Mouse (Mus musculus): ENCODE data around the gene Hormad2.

Gene Hormad2

GRCm38 (mm10) chr11:4336693-4337283 lies 104.1 kb downstream of the Hormad2 start:
- DNase-seq, result no peak

DNA sequence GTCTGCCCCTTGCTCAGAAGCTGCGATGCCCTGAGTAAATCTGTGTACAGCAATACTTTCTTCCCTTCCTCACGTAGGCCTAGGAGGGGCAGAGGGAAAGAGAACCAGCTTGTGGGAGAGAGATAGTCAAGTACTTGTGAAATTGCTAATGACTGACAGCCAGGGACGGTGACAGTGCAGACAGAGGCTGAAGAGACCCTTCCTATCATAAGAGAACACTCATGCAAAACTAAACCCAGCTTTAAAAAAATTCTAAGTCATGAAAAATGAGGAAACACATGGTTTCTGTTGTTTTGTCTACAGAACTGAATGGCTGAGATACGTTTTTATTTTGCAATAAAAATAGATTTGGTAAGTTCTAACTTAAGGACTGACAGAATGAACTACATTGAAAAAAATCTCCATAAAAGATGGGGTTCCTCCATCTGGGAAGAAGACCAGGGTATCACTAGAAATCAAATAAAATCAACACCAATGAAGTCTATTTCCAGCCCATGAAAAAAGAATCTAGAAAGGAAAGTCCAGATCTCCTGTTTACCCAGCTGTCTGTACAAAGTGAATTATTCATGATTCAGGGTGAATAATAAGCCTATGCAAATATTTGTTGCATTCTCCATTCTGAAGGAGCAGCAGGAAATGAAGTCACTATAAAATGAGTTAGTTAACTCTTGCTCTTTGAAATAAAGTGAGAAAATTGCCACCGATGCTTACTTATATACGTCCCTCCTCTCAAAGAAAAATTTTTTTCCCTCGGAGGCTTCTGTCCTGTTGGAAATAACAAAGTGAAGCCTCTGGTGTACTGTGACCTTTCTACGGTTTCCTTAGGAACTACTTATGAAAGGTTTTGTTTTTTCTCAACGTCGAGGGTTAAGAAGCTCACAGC lies 104.9 kb downstream of the Hormad2 start:
- DNase-seq, result no peak

DNA sequence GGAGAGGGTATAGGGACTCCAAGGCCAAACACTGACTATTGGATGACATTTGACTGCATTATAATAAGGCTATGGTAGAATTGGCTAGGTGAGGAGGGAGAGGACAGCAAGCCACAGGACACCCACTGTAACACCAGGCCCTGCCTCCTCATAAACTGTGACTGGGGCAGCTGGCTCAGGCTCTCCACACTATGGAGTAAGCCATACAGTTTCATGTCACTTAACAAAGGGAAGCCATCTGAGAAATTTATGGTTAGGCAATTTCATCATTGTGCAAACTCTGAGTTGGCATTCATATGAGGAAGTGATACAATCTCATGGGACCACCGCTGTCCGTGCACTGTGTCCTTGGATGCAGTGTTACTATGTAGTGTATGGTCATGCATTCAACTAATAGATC lies 107.9 kb downstream of the Hormad2 start:
- no peak for DNase-seq

GRCm38 (mm10) chr11:4328188-4328587 lies 112.7 kb downstream of the Hormad2 start:
- DNase-seq, result no peak

- peak; percentile 83 for DNase-seq
These were observed 117.4 kb downstream of the Hormad2 start for GRCm38 (mm10) chr11:4323481-4323880.

DNA sequence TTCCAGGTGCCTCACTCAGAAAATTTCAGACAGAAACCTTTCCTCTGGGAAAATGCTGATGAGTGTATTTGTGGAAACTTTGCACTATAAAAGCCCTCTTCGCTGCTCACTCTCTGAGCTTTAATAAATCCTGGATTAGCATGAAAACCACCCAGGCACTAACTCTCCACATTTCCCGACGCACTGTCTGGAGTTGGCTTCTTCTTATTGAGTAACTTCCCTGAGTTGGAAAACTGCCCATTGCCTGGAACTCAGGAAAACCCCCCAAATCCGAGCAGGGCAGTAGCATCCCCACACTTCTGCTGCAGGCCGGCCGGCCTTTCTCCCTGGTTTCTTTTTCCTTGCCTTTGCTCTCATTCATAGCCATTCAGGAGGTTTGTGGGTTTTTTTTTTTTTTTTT lies 118.0 kb downstream of the Hormad2 start:
- no peak for DNase-seq

- DNase-seq, result no peak
These were observed 120.0 kb downstream of the Hormad2 start for GRCm38 (mm10) chr11:4320876-4321275.

DNA sequence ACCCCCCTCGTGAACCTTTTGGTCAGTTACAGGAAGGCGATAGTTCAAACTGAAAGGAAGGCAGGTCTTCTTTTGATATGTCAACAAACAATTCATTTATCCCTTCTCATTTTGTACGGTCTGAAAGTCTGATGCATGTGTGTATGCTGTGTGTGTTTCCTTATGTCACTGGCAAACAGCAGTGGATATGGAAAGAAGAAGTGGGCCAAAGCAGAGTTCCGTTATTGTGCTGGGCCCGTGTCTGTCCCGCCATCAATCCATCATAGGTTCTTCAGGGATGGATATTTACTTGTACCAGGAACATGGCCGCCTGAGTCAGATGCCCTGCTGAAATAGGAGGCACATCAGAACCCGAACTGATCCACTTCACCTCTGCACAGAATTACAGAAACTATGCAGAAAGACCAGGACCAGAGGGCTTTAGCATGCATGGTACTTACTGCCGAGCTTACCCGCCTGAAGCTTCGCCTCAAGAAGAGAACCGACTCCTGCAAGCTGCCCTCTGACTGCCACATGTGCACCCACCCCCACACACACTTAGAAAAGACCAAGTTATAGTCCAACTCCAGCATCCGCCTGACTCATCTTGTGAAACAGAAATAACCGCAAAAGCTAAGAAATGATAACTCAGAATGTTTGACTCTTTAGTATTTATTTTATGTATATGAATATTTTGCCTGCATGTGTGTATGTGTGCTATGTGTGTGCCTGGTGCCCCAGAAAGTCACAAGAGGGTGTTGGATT lies 121.5 kb downstream of the Hormad2 start:
- no peak for DNase-seq

GRCm38 (mm10) chr11:4318011-4318410 lies 122.9 kb downstream of the Hormad2 start:
- DNase-seq, result no peak

DNA sequence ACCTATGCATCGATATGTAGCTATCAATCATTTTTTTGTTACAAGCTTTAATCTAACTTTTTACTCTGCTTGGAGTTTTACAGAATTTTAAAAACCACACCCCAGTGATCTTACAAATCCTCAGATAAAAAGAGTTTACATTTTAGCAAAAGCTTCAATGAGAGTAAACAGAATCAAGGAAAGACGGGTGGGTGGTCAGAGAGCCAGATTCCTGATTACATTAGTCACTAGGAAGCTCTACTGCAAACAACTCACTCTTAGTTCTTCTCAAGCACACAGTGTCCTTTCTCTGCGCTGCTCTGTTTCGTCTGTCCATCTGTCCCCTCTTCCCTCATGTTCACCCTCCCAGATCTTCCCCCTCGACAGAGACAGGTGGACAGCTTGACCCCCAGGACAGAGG lies 123.6 kb downstream of the Hormad2 start:
- DNase-seq, result no peak

GRCm38 (mm10) chr11:4312180-4312579 lies 128.7 kb downstream of the Hormad2 start:
- DNase-seq, result no peak

DNA sequence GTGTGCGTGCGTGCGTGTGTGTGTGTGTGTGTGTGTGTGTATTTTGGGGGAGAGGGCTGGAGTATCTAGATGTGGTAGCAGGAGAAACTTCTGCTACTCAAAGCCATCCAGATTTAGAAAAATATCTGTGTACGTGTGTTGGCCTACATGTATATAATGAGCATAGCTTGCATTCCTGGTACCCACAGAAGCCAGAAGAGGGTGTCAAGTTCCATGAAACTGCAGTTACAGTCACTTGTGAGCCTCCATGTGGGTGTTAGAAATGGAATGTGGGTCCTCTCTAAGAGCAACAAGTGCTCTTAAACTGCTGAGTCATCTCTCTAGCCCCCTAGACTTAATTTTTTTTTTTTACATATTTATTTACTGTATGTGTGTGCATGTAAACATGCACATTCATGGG lies 130.6 kb downstream of the Hormad2 start:
- DNase-seq, result no peak

DNA sequence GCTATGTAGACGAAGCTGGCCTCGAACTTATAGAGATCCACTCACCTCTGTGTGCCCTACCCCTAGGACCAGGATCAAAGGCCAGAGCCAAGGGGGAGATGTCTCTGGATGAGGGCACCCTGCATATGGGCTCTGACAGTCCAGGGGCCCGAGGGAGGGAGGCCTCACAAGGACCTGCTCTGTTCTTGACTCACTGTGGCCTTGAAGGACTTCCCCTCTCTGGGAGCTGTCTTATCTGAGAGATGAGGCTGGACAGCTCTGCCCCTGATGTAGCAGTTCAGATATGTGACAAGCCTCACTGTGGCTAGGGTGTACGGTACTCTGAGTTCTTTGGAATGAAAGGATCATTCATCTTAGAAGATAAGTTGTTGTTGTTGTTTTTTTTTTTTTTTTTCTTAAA lies 131.3 kb downstream of the Hormad2 start:
- no peak for DNase-seq

DNA sequence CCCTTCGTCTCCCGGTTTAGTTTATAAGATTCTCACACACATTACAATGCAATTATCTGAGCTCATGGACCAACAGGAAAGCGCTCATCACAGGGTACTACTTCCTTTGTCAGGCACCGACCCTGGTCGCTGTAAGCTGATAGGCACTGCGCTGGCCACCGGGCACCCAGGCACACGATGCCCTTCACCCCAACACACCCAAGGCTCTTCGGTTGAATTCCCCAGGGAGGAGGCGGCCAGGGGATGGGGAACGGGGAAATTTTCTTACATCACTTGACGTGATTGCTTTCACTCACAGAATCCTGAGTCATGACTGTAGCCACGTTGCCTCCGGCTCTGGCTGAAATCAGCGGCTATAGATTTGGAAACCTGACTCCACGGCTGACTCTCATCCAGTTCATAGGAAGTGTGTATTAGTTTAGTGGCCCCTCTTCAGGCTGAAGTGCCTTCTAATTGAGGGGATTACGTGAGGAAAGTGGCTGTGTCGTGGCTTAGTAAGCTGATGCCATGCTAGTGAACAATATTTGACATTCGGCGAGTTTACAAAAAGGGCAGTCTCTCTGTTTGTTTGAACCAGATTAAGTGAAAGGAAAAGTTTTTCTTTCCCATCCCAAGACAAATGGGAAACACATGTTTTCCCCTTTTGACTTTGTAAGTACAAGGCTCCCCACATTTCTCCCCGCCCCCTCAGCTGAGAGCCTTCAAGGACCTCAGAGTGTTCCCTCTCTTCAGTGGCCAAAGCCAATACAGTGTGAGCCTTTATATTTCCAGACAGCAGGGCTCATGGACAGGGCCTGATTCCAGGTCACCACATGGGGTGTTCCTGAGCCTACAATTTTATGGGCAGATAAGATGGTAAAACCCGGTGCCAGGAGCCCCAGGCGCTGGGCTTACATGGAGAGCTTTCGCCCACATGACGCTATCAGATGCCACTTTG lies 132.1 kb downstream of the Hormad2 start:
- peak; percentile 51 for DNase-seq

GRCm38 (mm10) chr11:4308060-4308513 lies 132.8 kb downstream of the Hormad2 start:
- DNase-seq, result no peak

DNA sequence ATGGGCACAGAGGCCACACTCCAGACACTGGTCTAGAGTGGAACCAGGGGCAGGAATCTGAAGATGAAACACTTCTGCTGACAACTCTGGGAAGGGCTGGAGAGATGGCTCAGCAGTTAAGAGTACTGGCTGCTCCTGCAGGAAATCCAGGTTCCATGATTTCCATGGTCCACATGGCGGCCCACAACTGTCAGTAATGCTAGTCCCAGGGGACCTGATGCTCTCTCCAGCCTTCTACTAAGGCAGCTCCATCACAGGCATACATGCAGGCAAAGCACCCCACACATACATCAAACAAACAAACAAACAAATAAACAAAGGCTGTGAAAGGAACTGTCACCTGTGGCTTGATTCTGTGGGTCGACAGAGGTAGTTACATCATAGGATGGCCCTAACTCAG lies 134.8 kb downstream of the Hormad2 start:
- no peak for DNase-seq

DNA sequence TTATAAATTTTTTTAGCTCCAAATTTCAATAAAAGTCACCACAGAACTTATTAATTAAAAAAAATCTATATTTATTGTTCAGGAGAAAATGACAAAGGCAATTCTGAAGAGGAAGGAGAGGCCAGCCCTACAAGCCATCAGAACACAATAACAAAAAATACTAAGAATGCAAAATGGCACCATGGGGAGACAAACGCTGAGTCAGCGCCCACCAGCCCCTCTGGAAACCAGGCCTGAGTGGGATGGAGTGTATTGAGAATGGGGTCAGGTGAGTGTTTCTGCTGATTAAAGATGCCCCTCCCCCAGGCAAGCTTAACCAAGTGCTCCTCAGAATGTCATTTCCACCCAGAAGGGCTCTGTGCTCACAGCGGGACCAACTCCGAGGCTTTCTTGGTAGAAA lies 135.8 kb downstream of the Hormad2 start:
- DNase-seq, result no peak

DNA sequence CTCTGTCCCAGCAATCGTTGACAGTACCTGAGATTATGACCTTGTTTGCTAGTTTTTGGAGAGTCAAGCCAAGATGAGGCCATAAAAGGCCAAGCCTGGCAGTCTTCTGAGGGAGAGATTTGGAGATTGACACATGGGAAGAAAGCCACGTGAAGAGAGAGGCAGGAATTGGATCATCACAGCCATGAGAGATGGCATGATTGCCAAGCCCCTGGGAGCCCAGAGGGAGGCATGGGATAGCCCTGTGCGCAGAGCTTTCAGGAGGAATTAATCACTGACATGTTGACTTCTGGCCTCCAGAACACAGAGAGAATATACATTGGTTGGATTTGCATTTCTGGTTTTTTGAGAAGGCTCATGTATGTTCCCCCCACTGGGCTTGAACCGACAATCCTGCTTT lies 136.7 kb downstream of the Hormad2 start:
- DNase-seq, result no peak

DNA sequence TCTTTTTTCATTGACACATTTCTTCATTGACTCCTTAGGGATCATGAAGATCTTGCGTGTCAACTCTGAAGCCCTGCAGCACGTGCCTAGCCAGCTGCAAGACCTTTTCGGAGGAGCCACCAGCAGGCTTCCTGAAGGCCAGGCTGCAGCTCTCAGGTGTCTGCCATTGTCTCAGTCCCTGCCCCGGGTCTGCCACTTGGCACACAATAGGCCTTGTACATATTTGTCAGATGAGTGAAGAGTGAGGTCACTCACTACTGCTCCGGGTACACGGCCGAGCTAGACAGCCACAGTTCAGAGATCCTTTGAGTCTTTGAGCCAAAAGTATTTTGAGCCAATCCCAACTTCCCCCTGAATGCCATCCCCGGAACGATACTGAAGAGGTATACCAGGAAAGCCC lies 137.9 kb downstream of the Hormad2 start:
- DNase-seq, result no peak

DNA sequence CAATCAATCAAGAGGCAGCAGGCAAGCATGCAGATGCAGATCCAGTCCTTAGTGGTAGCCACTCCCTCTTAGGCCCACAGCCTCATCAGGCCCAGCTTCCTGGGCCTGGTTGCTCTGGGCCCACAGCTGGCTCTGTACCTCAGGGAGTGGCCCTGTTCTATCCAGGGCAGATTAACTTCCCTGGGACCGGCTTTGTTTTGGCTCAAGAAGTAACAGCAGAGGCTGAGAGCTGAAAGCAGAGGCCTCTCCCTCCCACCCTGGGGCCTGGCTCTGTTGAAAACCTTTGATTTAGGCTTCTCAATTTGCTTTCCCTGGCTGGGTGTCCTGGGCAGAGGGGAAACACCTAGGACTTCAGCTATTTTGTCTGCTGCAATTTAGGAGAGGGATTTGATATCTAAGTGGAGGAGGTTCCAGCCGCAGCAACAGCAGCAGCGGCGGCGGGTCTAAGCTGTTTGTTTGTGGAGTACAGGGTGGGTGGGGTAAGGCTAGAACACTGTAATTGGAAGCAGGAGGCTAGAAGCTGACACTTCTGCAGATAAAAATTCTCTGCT lies 138.5 kb downstream of the Hormad2 start:
- DNase-seq, result no peak

GRCm38 (mm10) chr11:4300683-4301082 lies 140.2 kb downstream of the Hormad2 start:
- no peak for DNase-seq

All from cerebellum, adult 9-11 months (tissue).